8 mouse cellular contexts compared by ENCODE assay signal in genomic region chr7:126089782-126090181, GRCm38 (mm10). TPM values are rescaled to one million over a fixed set of nuclear protein-coding genes. Genes with fewer than 3 reads are reported as not detected.
DNase-seq lines count a peak whose midpoint lies in the region; ATAC-seq and TF ChIP-seq lines count a peak whose summit lies in the region.
"Had no signal": no experiment of that assay in that cellular context is flagged by ENCODE, and none has a peak within 500 bp of the region (broad histone marks: within the 10 kb centered on the region; RNA-seq: fewer than 3 reads in every experiment).

No protein-coding gene starts in this region.

- no peak overlapping the region for H3K4me2 ChIP-seq in liver, embryonic 11.5 days
- H3K4me2 ChIP-seq: heart, embryonic 15.5 days had no signal

- TF ChIP-seq POLR2A in liver, adult 2 months (IDR thresholded peaks at IDR 0.05; ENCODE audit: extremely low read depth, insufficient read depth, low read length), result no peak
- TF ChIP-seq POLR2A in cerebellum, adult 2 months (IDR thresholded peaks at IDR 0.05; ENCODE audit: borderline replicate concordance, insufficient read depth, low read length), result no peak
- no peak for TF ChIP-seq POLR2A in lung, adult 2 months (IDR thresholded peaks at IDR 0.05; ENCODE audit: borderline replicate concordance, extremely low read depth, low read depth, low read length)
- TF ChIP-seq POLR2A in small intestine, adult 2 months (IDR thresholded peaks at IDR 0.05; ENCODE audit: low read depth, low read length), result no peak

- DNase-seq in liver, adult 2 months (ENCODE audit: extremely low read depth, low read depth, low spot score), result peak; percentile 26
- DNase-seq in liver, embryonic 11.5 days (ENCODE audit: low spot score), result no peak
- peak; percentile 81 for DNase-seq in R1 (ENCODE audit: low read depth, low spot score)
- peak; percentile 61 to 69 for DNase-seq in cerebellum, adult 2 months
- peak; percentile 52 to 58 for DNase-seq in heart, postnatal 36 days
- peak; percentile 34 for DNase-seq in lung, adult 2 months

- ATAC-seq in liver, embryonic 11.5 days (replicated peaks; ENCODE audit: low FRiP score), result no peak

- no peaks in the 10 kb centered on the region for H3K9me3 ChIP-seq in liver, embryonic 11.5 days (ENCODE audit: control insufficient read depth, low read length)
- H3K9me3 ChIP-seq: heart, embryonic 15.5 days had no signal

- no peak overlapping the region for H3K4me3 ChIP-seq in liver, adult 2 months (ENCODE audit: insufficient read depth, low read depth, low read length)
- H3K4me3 ChIP-seq in liver, embryonic 11.5 days (ENCODE audit: low read depth, low read length), result no peak overlapping the region
- no peak overlapping the region for H3K4me3 ChIP-seq in cerebellum, adult 2 months (replicated peaks; ENCODE audit: insufficient read depth, low read depth, low read length)
- H3K4me3 ChIP-seq in lung, adult 2 months (replicated peaks; ENCODE audit: extremely low read depth, low read depth, low read length), result no peak overlapping the region
- no peak overlapping the region for H3K4me3 ChIP-seq in small intestine, adult 2 months (ENCODE audit: low read depth, low read length)
- H3K4me3 ChIP-seq: heart, embryonic 15.5 days had no signal

- no peaks in the 10 kb centered on the region for H3K27me3 ChIP-seq in liver, adult 2 months (ENCODE audit: control insufficient read depth, insufficient read depth, low read length)
- H3K27me3 ChIP-seq in liver, embryonic 11.5 days (replicated peaks; ENCODE audit: control insufficient read depth, insufficient read depth, low read length), result no peaks in the 10 kb centered on the region; the same call in 1 of the 2 replicates
- H3K27me3 ChIP-seq in cerebellum, adult 2 months (ENCODE audit: control insufficient read depth, insufficient read depth, low read length), result no peaks in the 10 kb centered on the region
- H3K27me3 ChIP-seq in small intestine, adult 2 months (ENCODE audit: control insufficient read depth, insufficient read depth, low read length), result no peaks in the 10 kb centered on the region

- intact Hi-C loops in heart, postnatal 36 days (cut with DNase I), result no loop called here

- peak; percentile 73; the same call in 1 of the 2 replicates for TF ChIP-seq CTCF in liver, adult 2 months (IDR thresholded peaks at IDR 0.05; ENCODE audit: low read depth, low read length)
- TF ChIP-seq CTCF in cerebellum, adult 2 months (IDR thresholded peaks at IDR 0.05; ENCODE audit: borderline replicate concordance, insufficient read depth, low read depth, low read length), result peak; percentile 85; the same call in 1 of the 2 replicates
- peak; percentile 88 for TF ChIP-seq CTCF in lung, adult 2 months (IDR thresholded peaks at IDR 0.05; ENCODE audit: insufficient read depth, low read length)
- TF ChIP-seq CTCF in small intestine, adult 2 months (IDR thresholded peaks at IDR 0.05; ENCODE audit: extremely low read depth, insufficient read length, insufficient replicate concordance, low read depth, low read length), result peak; percentile 68; the same call in 1 of the 2 replicates

- H3K4me1 ChIP-seq in liver, adult 2 months (ENCODE audit: control insufficient read depth, insufficient read depth, low read length), result no peaks in the 10 kb centered on the region
- no peaks in the 10 kb centered on the region for H3K4me1 ChIP-seq in liver, embryonic 11.5 days (replicated peaks; ENCODE audit: control insufficient read depth, insufficient read depth, low read length)
- no peaks in the 10 kb centered on the region; the same call in 1 of the 2 replicates for H3K4me1 ChIP-seq in cerebellum, adult 2 months (ENCODE audit: control insufficient read depth, insufficient read depth, low read length)
- H3K4me1 ChIP-seq in lung, adult 2 months (ENCODE audit: control insufficient read depth, insufficient read depth, low read length), result 0 out of 2 replicates have a peak, but pooled peaks cover 2% of the 10 kb centered on the region
- 0 out of 2 replicates have a peak, but pooled peaks cover 2% of the 10 kb centered on the region for H3K4me1 ChIP-seq in small intestine, adult 2 months (ENCODE audit: control insufficient read depth, insufficient read depth, insufficient read length, low read length)

- WGBS in liver, adult 2 months, result 18% methylated on average over 6 of the region's 6 CpGs
- 14% methylated on average over 6 of the region's 6 CpGs for WGBS in liver, embryonic 11.5 days
- 10% methylated on average over 6 of the region's 6 CpGs for WGBS in cerebellum, adult 2 months
- WGBS in lung, adult 2 months, result 11% methylated on average over 6 of the region's 6 CpGs
- 9% methylated on average over 6 of the region's 6 CpGs for WGBS in small intestine, adult 2 months

- no peak overlapping the region for H3K9ac ChIP-seq in liver, adult 2 months (ENCODE audit: low read depth, low read length)
- H3K9ac ChIP-seq in liver, embryonic 11.5 days (ENCODE audit: low read depth, low read length), result no peak overlapping the region
- H3K9ac ChIP-seq: heart, embryonic 15.5 days had no signal

- no peaks in the 10 kb centered on the region for H3K79me2 ChIP-seq in liver, adult 2 months (ENCODE audit: control insufficient read depth, insufficient read depth, low read length)

- H3K27ac ChIP-seq in liver, adult 2 months (replicated peaks; ENCODE audit: insufficient read depth, low read depth, low read length), result no peak overlapping the region
- no peak overlapping the region for H3K27ac ChIP-seq in liver, embryonic 11.5 days (ENCODE audit: low read depth, low read length)
- H3K27ac ChIP-seq in cerebellum, adult 2 months (ENCODE audit: insufficient read depth, low read length), result no peak overlapping the region
- H3K27ac ChIP-seq in small intestine, adult 2 months (ENCODE audit: insufficient read depth, low read depth, low read length), result no peak overlapping the region
- H3K27ac ChIP-seq: heart, embryonic 15.5 days had no signal

- no peaks in the 10 kb centered on the region for H3K36me3 ChIP-seq in liver, adult 2 months (ENCODE audit: control insufficient read depth, insufficient read depth, low read length)
- H3K36me3 ChIP-seq in liver, embryonic 11.5 days (ENCODE audit: control insufficient read depth, insufficient read depth, low read length), result no peaks in the 10 kb centered on the region
- H3K36me3 ChIP-seq in small intestine, adult 2 months (ENCODE audit: control insufficient read depth, insufficient read depth, low read length), result no peaks in the 10 kb centered on the region
- H3K36me3 ChIP-seq: heart, embryonic 15.5 days had no signal

RNA-seq across cellular contexts. Expression of gene Gsg1l, which starts 7.6 kb away (rescaled TPM):
- 0.20 TPM in 1 of 2 replicates, not detected in the other for total RNA-seq in liver, adult 2 months (2014; rRNA removed)
- polyA plus RNA-seq in liver, adult 2 months (2012; rRNA removed), result 0.24 and 0.31 TPM in 2 replicates
- polyA plus RNA-seq in liver, embryonic 11.5 days (2014; fragmentation: Nextera tagmentation; extraction: Ambion mirVana), result 0.21 and 0.23 TPM in 2 replicates
- 17.5 and 18.0 TPM in 2 replicates for polyA plus RNA-seq in cerebellum, adult 2 months (2012; rRNA removed)
- total RNA-seq in heart, postnatal 36 days (2021), result 10 to 100 TPM in 1 of 2 experiments, 1 to 10 TPM in 1; 7.1 to 10.6 TPM
- polyA plus RNA-seq in lung, adult 2 months (2012; rRNA removed), result 4.8 and 5.6 TPM in 2 replicates
- 0.20 and 0.24 TPM in 2 replicates for polyA plus RNA-seq in small intestine, adult 2 months (2012; rRNA removed)
